Mouse (Mus musculus) testis, adult 2 months (tissue): ENCODE data around the gene Bach2.

Source experiments
- CTCF ChIP-seq: fragments of 200-500 bp; IDR thresholded peaks from 2 replicates; pipeline ENCODE4 v1.5.1; 2012; ENCODE audit warnings: low read depth, mild to moderate bottlenecking, inconsistent platforms, low read length, moderate library complexity; ENCODE audit not compliant: control insufficient read depth, insufficient read depth, insufficient replicate concordance
- POLR2A ChIP-seq: fragments of 200-500 bp; IDR thresholded peaks from 2 replicates; pipeline ENCODE4 v1.6.1; 2012; ENCODE audit warnings: low read depth, mild to moderate bottlenecking, inconsistent platforms, low read length, moderate library complexity; ENCODE audit not compliant: control insufficient read depth

DNA sequence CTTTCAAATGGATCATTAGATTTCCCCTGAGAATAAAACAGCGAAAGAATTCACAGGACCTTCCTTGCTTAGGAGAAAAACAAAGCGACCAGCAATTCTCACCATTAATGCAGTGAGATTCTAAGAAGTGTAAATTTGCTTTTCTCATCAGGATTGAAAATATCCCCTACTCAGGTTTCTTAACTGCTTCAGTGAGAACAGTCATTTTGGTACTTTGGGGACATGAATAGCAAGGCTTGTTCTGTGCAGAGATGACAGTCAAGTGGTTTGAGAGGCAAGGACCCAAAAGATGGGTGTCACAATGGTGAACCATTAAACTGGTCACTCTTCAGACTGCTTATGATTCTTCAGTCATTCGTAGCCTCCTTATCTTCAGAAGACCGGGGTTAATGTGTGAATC is 263.6 kb downstream of the Bach2 start:
- no peak for TF ChIP-seq POLR2A
- no peak for TF ChIP-seq CTCF
